Mouse (Mus musculus): ENCODE measurements around the gene Gabpb1. TPM values are rescaled to one million over a fixed set of nuclear protein-coding genes. Genes with fewer than 3 reads are reported as not detected.

Gene Gabpb1
- polyA plus RNA-seq, 1 experiment from 2014 or later = 87.1 TPM

DNA sequence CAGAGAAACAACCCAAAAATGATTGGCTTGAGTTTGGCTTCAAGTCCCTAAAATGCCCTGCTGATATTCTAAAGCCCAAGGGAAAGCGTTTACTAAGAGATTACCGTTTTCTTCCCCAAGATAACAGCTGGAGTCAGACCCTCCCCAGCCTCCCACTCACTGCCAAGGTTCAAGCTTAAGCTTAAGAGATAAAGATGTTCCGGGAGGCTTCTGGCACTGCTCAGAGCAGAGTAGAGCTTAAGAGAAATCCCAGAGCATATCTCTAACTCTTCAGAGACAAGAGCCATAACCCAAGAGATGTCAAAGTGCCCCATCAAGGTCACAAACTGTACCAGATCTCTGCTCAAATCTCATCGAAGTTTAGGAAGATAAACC, 69.5 kb downstream of the Gabpb1 start:
- no peak for DNase-seq (ENCODE audit: low spot score)
- Histone ChIP-seq H3K4me1 (replicated peaks; ENCODE audit: control insufficient read depth, insufficient read depth, low read length) (no peaks in the 10 kb centered on the region), H3K9me3 (ENCODE audit: control insufficient read depth, low read length) (no peaks in the 10 kb centered on the region), H3K4me3 (ENCODE audit: low read depth, low read length) (no peak overlapping the region), H3K27me3 (ENCODE audit: control insufficient read depth, insufficient read depth, low read length) (no peaks in the 10 kb centered on the region), H3K36me3 (ENCODE audit: control insufficient read depth, insufficient read depth, low read length) (no peaks in the 10 kb centered on the region), H3K27ac (ENCODE audit: low read depth, low read length) (no peak overlapping the region), H3K4me2 (ENCODE audit: low read depth, low read length, severe bottlenecking) (no peak overlapping the region), H3K9ac (ENCODE audit: low read length) (no peak overlapping the region)
- 74% methylated on average over 4 of the region's 4 CpGs for WGBS
- no peak for ATAC-seq (replicated peaks; ENCODE audit: low FRiP score)

- no peak overlapping the region for H3K9ac ChIP-seq (ENCODE audit: low read length)
- no peak overlapping the region for H3K4me2 ChIP-seq (ENCODE audit: low read depth, low read length, severe bottlenecking)
- no peak for ATAC-seq (replicated peaks; ENCODE audit: low FRiP score)
- no peaks in the 10 kb centered on the region for H3K4me1 ChIP-seq (replicated peaks; ENCODE audit: control insufficient read depth, insufficient read depth, low read length)
- no peaks in the 10 kb centered on the region for H3K27me3 ChIP-seq (ENCODE audit: control insufficient read depth, insufficient read depth, low read length)
- no peaks in the 10 kb centered on the region for H3K36me3 ChIP-seq (ENCODE audit: control insufficient read depth, insufficient read depth, low read length)
- no peak overlapping the region for H3K4me3 ChIP-seq (ENCODE audit: low read depth, low read length)
- 90% methylated on average over 15 of the region's 15 CpGs for WGBS
- no peak for DNase-seq (ENCODE audit: low spot score)
- H3K27ac ChIP-seq (ENCODE audit: low read depth, low read length) = no peak overlapping the region
- no peaks in the 10 kb centered on the region for H3K9me3 ChIP-seq (ENCODE audit: control insufficient read depth, low read length)
Measured at GRCm38 (mm10) chr2:126606061-126606687, 70.0 kb downstream of the Gabpb1 start.

DNA sequence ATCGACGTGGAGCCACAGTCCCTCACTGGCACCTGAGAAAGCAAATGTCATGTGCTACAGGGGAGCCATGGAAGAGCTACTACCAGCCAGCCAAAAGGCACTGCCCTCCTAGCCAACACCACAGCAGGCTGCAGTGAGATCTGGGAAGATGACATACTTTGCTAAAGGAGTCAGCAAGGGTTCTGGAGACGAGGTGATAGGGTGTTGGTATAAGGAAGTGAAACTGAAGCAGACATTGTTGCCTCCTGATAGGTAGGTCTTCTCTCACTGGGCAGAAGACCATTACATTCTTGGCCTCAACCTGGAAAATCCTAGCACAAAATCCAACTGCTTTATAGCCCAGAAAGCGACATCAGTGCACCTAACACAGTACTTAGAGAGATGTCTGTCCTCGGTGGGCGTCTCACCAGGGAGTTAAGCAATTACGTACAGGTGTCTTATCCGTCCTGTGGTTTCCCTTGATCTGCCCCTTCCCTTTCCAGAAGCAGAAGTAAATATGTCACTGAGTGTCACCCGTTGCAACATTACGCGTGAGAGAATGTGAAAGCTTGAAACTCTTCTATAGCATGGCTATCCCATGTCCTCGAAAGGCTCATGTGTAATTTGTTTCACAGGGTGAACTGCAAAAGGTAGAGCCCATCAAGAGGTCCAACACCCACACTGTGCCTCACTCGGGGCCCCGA, 74.1 kb downstream of the Gabpb1 start:
- Histone ChIP-seq H3K36me3 (ENCODE audit: control insufficient read depth, insufficient read depth, low read length) (no peaks in the 10 kb centered on the region), H3K4me2 (ENCODE audit: low read depth, low read length, severe bottlenecking) (no peak overlapping the region), H3K9ac (ENCODE audit: low read length) (no peak overlapping the region), H3K9me3 (ENCODE audit: control insufficient read depth, low read length) (no peaks in the 10 kb centered on the region), H3K27me3 (ENCODE audit: control insufficient read depth, insufficient read depth, low read length) (no peaks in the 10 kb centered on the region), H3K27ac (ENCODE audit: low read depth, low read length) (no peak overlapping the region), H3K4me3 (ENCODE audit: low read depth, low read length) (no peak overlapping the region), H3K4me1 (replicated peaks; ENCODE audit: control insufficient read depth, insufficient read depth, low read length) (no peaks in the 10 kb centered on the region)
- WGBS = 91% methylated on average over 14 of the region's 14 CpGs
- ATAC-seq (replicated peaks; ENCODE audit: low FRiP score) (no peak), DNase-seq (ENCODE audit: low spot score) (no peak)

DNA sequence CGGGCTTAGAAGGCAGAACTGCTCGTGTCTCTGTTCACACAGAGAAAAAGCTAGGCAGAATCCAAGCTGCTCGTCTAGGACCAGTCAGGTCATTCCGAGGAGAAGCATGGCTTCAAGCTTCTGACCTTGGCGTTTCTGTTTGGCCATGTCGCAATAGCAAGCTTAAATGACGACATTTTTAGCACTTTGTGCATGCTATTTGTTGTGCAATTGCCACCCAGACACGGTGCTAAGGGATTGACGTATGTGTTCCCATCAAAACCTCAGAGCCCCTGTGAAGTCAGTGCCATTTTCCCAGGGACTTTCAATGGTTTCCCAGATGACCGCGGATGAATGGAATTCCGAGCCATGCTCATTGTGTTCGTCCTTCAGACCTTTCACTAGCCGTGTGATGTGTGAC, 75.6 kb downstream of the Gabpb1 start:
- H3K27me3 ChIP-seq (ENCODE audit: control insufficient read depth, insufficient read depth, low read length) = no peaks in the 10 kb centered on the region
- ATAC-seq (replicated peaks; ENCODE audit: low FRiP score) (no peak), DNase-seq (ENCODE audit: low spot score) (no peak)
- no peak overlapping the region for H3K9ac ChIP-seq (ENCODE audit: low read length)
- H3K36me3 ChIP-seq (ENCODE audit: control insufficient read depth, insufficient read depth, low read length) = no peaks in the 10 kb centered on the region
- H3K4me1 ChIP-seq (replicated peaks; ENCODE audit: control insufficient read depth, insufficient read depth, low read length) = no peaks in the 10 kb centered on the region
- no peak overlapping the region for H3K4me3 ChIP-seq (ENCODE audit: low read depth, low read length)
- no peak overlapping the region for H3K4me2 ChIP-seq (ENCODE audit: low read depth, low read length, severe bottlenecking)
- H3K27ac ChIP-seq (ENCODE audit: low read depth, low read length) = no peak overlapping the region
- 86% methylated on average over 14 of the region's 14 CpGs for WGBS
- H3K9me3 ChIP-seq (ENCODE audit: control insufficient read depth, low read length) = no peaks in the 10 kb centered on the region

DNA sequence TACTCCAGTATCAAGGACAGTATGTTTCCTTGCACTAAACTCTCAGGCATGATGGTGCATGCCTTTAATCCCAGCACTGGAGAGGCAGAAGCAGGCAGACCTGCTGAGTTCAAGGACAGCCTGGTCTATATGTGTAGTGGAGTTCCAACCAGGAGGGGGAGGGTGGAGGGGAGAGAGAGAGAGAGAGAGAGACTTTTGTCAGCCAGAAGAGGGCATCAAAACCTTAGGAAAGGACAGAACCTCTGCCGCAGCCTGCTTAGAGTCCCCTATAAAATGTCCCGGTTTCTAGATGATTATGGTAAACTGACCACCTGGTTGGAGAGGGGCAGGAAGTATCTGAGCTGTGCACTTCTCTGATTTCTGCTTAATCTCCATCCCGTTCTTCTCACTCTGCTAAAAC, 77.1 kb downstream of the Gabpb1 start:
- DNase-seq (ENCODE audit: low spot score) (no peak), ATAC-seq (replicated peaks; ENCODE audit: low FRiP score) (no peak)

GRCm38 (mm10) chr2:126598359-126598758, 77.8 kb downstream of the Gabpb1 start:
- WGBS = 49% methylated on average over 2 of the region's 2 CpGs
- H3K9me3 ChIP-seq (ENCODE audit: control insufficient read depth, low read length) = no peaks in the 10 kb centered on the region
- H3K27me3 ChIP-seq (ENCODE audit: control insufficient read depth, insufficient read depth, low read length) = no peaks in the 10 kb centered on the region
- H3K9ac ChIP-seq (ENCODE audit: low read length) = no peak overlapping the region
- no peak overlapping the region for H3K4me2 ChIP-seq (ENCODE audit: low read depth, low read length, severe bottlenecking)
- H3K27ac ChIP-seq (ENCODE audit: low read depth, low read length) = no peak overlapping the region
- no peaks in the 10 kb centered on the region for H3K36me3 ChIP-seq (ENCODE audit: control insufficient read depth, insufficient read depth, low read length)
- H3K4me1 ChIP-seq (replicated peaks; ENCODE audit: control insufficient read depth, insufficient read depth, low read length) = no peaks in the 10 kb centered on the region
- no peak for DNase-seq (ENCODE audit: low spot score)
- ATAC-seq (replicated peaks; ENCODE audit: low FRiP score) = no peak
- no peak overlapping the region for H3K4me3 ChIP-seq (ENCODE audit: low read depth, low read length)

More for the DNA sequence above, 77.1 kb downstream of the Gabpb1 start:
- no peaks in the 10 kb centered on the region for H3K4me1 ChIP-seq (replicated peaks; ENCODE audit: control insufficient read depth, insufficient read depth, low read length)
- WGBS = 18% methylated on average over 3 of the region's 3 CpGs
- no peaks in the 10 kb centered on the region for H3K9me3 ChIP-seq (ENCODE audit: control insufficient read depth, low read length)
- no peak overlapping the region for H3K4me2 ChIP-seq (ENCODE audit: low read depth, low read length, severe bottlenecking)
- H3K27ac ChIP-seq (ENCODE audit: low read depth, low read length) = no peak overlapping the region
- no peak overlapping the region for H3K4me3 ChIP-seq (ENCODE audit: low read depth, low read length)
- no peaks in the 10 kb centered on the region for H3K27me3 ChIP-seq (ENCODE audit: control insufficient read depth, insufficient read depth, low read length)
- no peak overlapping the region for H3K9ac ChIP-seq (ENCODE audit: low read length)
- H3K36me3 ChIP-seq (ENCODE audit: control insufficient read depth, insufficient read depth, low read length) = no peaks in the 10 kb centered on the region

DNA sequence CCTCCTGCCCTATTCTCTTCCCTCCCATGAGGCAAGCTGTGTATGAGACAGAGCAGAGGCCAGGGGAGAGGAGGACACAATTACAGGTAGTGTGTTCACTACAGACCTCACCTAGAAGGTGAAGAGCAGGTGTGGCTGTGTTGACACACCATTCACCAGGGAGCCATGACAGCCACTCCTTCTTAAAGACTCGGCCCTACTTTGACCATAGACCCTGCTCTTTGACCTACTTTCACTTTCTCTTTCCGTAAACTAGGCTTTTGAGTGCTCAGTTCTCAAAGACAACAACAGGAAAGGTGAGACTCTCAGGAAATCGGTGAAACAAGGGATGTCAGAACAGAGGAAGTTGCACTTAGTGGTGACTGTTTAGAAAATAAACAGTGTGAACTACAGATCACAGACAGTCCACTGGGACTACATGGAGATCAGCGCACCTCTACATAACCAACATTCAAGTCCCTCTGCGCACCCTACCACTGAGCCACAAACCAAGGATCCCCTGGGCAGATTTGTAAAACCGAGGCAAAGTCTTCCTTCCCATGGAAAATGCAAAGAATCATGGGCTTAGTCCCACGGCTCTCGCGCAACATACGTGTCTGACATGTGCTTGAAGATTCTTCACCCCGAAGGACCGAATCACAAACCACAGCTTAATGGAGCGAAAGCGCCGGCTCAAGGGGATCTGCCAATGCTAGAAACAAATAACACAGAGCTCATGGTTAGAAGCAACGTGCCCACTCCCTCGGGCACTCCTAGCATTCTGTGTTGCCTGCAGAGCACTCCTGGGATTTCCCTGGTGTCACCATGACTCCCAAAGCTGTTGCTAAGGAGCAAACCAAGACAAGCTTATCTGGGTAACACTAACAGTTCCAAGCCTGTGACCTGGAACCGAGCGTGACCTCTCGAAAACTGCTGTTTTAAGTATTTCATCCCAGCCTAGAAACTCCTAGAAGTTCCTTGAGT, 78.6 kb downstream of the Gabpb1 start:
- no peak overlapping the region for H3K4me3 ChIP-seq (ENCODE audit: low read depth, low read length)
- H3K27ac ChIP-seq (ENCODE audit: low read depth, low read length) = no peak overlapping the region
- DNase-seq (ENCODE audit: low spot score) = no peak
- no peaks in the 10 kb centered on the region for H3K4me1 ChIP-seq (replicated peaks; ENCODE audit: control insufficient read depth, insufficient read depth, low read length)
- no peaks in the 10 kb centered on the region for H3K36me3 ChIP-seq (ENCODE audit: control insufficient read depth, insufficient read depth, low read length)
- no peaks in the 10 kb centered on the region for H3K27me3 ChIP-seq (ENCODE audit: control insufficient read depth, insufficient read depth, low read length)
- 88% methylated on average over 20 of the region's 20 CpGs for WGBS
- H3K9ac ChIP-seq (ENCODE audit: low read length) = no peak overlapping the region
- H3K4me2 ChIP-seq (ENCODE audit: low read depth, low read length, severe bottlenecking) = no peak overlapping the region
- no peak for ATAC-seq (replicated peaks; ENCODE audit: low FRiP score)
- no peaks in the 10 kb centered on the region for H3K9me3 ChIP-seq (ENCODE audit: control insufficient read depth, low read length)

DNA sequence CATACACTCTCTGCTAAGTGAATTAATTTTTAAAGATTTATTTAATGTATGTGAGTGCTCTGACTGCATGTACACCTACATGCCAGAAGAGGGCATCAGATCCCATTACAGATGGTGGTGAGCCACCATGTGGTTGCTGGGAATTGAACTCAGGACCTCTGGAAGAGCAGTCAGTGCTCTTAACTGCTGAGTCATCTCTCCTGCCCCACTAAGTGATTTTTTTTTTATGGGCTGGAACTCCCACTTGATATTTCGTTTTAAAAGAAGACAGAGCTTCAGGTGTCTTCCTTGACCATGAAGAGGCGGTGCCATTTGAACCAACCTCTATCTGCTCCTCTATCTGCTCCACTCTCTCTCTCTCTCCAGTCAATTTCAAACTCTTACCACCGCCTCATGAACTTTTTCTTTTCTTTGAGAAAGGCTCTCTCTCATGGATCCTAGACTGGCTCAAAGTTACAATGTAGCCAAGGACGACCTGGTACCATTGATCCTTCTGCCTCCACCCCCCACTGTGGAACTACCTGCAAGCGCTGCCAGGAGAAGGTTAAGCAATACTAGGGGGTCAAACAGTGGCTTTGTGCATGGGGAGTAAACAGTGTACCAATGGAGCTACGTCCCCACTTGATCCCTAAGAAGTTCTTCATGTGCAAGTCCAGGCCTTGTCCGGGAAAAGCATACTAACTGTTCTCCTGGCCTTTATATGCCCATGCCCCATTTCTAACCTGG, 79.6 kb downstream of the Gabpb1 start:
- no peak overlapping the region for H3K4me3 ChIP-seq (ENCODE audit: low read depth, low read length)
- no peak for DNase-seq (ENCODE audit: low spot score)
- H3K27ac ChIP-seq (ENCODE audit: low read depth, low read length) = no peak overlapping the region
- 90% methylated on average over 7 of the region's 7 CpGs for WGBS
- H3K4me2 ChIP-seq (ENCODE audit: low read depth, low read length, severe bottlenecking) = no peak overlapping the region
- H3K4me1 ChIP-seq (replicated peaks; ENCODE audit: control insufficient read depth, insufficient read depth, low read length) = no peaks in the 10 kb centered on the region
- no peaks in the 10 kb centered on the region for H3K36me3 ChIP-seq (ENCODE audit: control insufficient read depth, insufficient read depth, low read length)
- no peak overlapping the region for H3K9ac ChIP-seq (ENCODE audit: low read length)
- no peaks in the 10 kb centered on the region for H3K9me3 ChIP-seq (ENCODE audit: control insufficient read depth, low read length)
- H3K27me3 ChIP-seq (ENCODE audit: control insufficient read depth, insufficient read depth, low read length) = no peaks in the 10 kb centered on the region
- no peak for ATAC-seq (replicated peaks; ENCODE audit: low FRiP score)

Data from forebrain, embryonic 11.5 days (tissue).